Mouse (Mus musculus): ENCODE data around the gene Rab29. TPM values are rescaled to one million over a fixed set of nuclear protein-coding genes. Genes with fewer than 3 reads are reported as not detected.

The Rab29 gene
- polyA plus RNA-seq, 1 experiment, result not detected

DNA sequence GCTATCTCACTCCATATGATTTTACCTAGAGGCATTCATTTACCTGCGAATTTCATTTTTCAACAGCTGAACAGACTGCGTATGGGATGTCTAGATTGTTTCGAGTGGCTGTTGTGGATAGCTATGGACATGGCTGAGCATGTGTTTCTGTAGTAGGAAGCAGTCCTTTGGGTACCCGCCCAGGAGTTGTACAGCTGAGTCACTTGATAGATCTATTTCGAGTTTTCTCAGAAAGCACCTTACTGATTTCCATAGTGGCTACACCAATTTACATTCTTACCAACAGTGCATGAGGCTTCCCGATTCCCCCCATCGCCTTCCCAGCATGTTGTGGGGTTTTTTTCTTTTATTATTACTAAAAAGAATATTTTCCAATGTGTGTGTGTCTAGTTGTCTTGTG is 36.2 kb downstream of the Rab29 start:
- no peak for TF ChIP-seq GATA1 (IDR thresholded peaks at IDR 0.05; ENCODE audit: low read length)

DNA sequence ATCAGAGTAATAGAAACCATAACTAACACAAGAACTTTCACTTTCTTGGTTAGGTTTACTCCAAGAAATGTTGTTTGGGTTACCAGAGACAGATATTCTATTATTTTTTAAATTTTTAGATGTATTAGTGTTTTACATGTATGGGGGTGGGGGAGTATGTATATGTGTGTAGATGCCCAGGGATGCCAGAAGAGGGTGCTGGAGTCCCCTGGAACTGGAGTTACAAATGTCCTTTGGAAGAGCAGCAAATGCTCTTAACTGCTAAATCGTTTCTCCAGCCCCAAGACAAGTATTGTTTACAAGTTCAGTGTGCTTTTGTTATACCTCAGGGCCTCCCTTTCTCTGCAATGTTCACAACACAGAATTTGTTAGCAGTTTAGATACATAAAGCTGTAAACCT is 38.5 kb downstream of the Rab29 start:
- TF ChIP-seq GATA1 (IDR thresholded peaks at IDR 0.05; ENCODE audit: low read length), result no peak

DNA sequence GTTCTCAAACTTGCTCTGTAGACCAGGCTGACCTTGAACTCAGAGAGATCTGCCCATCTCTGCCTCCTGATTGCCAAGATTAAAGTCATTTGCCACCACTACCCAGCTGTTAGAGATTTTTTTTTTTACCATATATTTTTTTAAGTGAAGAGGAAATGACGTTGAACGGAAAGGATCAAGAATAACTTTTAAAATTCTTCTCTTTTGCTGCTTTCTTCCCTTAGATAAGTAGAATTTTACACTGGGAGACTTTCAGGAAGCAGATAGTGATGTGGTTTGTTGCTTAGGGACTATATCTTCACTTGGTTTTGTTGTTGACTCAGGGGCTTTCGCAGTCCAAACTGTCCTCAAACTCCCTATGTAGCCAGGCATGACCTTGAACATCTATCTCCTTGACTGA is 41.4 kb downstream of the Rab29 start:
- no peak for TF ChIP-seq GATA1 (IDR thresholded peaks at IDR 0.05; ENCODE audit: low read length)

DNA sequence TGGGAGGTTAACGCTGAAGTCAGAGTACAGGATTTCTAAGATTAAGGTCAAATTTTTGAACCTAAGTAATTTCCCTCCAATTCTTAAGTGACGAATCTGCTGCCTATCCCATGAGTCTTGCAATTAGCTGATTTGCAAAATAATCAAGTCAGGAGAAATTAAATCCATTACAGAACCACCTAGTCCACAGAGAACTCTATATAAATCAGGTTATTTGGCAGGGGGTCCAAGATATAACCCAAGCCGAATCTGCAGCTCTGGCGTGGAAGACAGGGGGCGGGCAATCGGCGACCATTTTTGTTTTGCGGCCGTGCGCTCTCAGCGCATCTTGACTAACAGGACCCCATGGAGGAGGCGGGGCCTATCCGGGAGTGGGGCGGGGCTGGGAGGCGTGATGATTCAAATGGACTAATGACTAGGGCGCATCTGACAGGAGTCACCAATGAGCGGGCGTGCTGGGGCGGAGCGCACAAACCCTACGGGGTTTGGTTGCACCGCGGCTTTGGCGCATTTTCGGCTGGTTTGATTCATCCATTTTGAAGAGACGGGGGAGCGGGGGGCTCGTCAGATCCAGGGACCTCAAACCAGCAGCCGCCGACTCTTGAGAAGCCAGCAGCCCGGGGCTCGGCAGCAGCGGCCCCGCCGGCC is 43.1 kb downstream of the Rab29 start, which contains the start of gene Nucks1:
Gene Nucks1, plus strand, starts transcription at position 534 of the 648 bp plus-strand sequence.
- TF ChIP-seq GATA1 (IDR thresholded peaks at IDR 0.05; ENCODE audit: low read length), result no peak

DNA sequence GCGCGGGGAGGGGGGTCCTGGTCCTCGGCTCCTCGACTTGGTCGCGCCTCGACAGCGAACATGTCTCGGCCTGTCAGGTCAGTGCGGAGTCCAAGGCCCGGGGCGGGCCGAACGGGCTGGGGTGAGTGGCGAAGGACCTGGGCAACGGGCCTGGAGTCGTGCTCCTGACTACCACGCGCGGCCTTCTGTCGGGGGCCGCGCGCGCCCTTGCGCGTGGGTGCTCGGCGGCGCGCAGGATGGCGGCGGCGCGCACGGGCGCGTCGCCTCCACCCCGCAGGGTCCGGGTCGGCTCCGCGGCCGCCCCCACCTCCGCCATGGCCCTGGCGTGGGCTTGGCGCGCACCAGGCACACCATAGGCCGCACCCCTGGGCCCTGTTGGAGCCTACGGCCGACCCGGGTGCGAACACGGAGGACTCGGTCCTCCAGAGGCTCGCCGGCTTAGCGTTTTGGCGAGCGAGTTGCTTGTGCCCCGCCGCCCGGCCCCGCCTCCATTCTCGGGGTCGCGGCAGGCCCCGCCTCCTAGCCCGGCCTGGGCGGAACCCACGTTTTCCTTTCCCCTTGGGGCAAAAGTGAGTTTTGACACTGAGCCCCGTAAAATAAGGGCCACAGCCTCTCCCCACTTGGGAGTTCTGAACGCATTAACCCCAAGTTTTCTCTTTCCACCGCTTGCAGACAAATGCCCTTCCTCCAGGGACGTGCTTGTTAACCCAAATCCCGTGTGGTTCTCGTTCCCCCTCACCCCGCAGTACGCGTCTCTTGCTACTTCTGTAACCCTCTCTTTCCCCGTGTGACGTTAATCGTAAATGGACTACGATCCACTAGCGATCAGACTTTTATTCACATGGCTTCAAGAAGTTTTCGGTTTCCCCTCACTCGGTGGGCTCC is 43.9 kb downstream of the Rab29 start:
- TF ChIP-seq GATA1 (IDR thresholded peaks at IDR 0.05; ENCODE audit: low read length), result no peak

DNA sequence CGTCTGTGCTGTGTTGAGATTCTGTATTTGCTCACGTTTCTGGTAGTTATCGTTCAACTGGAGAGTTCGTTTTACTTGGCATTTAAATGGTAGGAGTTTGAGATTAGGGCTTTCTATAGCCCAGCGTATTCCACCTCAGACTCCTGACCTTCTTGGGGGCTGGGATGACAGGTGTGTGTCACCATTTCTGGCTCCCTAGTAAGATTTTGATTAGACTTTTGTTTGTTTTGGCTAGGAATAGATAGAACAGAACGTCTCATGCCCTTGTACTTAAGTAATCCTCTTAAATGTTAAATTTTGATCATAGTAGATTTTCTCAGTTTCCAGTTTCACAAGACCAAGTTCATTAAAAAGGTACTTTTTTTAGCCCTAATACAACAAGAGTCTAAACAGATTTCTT is 50.6 kb downstream of the Rab29 start:
- TF ChIP-seq GATA1 (IDR thresholded peaks at IDR 0.05; ENCODE audit: low read length), result no peak

DNA sequence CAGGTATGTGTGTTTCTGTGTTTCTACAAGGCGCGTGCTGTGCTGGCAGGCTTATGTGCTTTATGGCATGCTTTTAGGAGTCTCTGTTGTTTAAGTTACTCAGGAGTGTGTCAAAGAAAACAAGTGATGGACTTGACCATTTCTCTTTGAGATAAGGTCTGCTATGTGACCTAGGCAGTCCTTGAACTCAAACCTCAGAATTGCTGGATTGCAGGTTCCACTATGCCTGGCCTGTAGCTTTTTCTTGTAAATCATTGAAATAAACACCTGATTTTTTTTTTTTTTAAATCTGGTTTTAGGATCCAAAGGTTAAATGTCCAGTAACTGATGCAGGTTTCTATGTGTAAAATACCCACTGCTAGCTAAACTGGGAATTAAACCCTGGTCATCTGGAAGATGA is 52.0 kb downstream of the Rab29 start:
- no peak for TF ChIP-seq GATA1 (IDR thresholded peaks at IDR 0.05; ENCODE audit: low read length)

DNA sequence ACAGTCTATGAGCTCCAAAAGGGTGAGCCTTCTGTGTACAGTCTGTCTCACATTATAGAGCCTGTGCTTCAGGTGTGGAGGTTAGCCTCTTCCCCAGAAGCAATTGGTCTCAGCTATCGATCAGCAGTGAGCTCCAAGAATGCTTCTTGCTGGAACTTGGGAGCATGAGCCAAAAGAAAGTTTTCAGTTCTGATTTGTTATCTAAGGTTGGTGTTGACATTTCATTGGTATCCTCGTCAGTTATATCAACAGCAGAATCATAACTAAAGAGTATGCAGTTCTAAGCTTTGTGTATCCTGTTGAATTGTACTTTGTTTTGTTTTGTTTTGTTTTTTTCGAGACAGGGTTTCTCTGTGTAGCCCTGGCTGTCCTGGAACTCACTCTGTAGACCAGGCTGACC is 55.1 kb downstream of the Rab29 start:
- TF ChIP-seq GATA1 (IDR thresholded peaks at IDR 0.05; ENCODE audit: low read length), result no peak

Other genes starting within 250 kb of the Rab29 start
- 139 and 188 TPM in 2 replicates for gene Ctse, start 228.9 kb upstream of the Rab29 start, polyA plus RNA-seq (2012)
- gene Rab7b, start 178.5 kb upstream of the Rab29 start, polyA plus RNA-seq (2012), result 0.03 and 0.13 TPM in 2 replicates
- gene Slc26a9, start 123.2 kb upstream of the Rab29 start, polyA plus RNA-seq (2012), result 0.02 and 0.03 TPM in 2 replicates
- not detected in 2 replicates for gene Pm20d1, start 69.8 kb upstream of the Rab29 start, polyA plus RNA-seq (2012)
- 6.1 and 10.8 TPM in 2 replicates for gene Slc41a1, start 39.7 kb upstream of the Rab29 start, polyA plus RNA-seq (2012)
- gene Nucks1, start 43.3 kb downstream of the Rab29 start, polyA plus RNA-seq (2012), result 29.2 and 32.7 TPM in 2 replicates
- 0.10 and 0.12 TPM in 2 replicates for gene Slc45a3, start 95.7 kb downstream of the Rab29 start, polyA plus RNA-seq (2012)
- 5.0 and 5.1 TPM in 2 replicates for gene Elk4, start 140.4 kb downstream of the Rab29 start, polyA plus RNA-seq (2012)
- gene Mfsd4a, start 200.8 kb downstream of the Rab29 start, polyA plus RNA-seq (2012), result not detected in 2 replicates